Mouse (Mus musculus): ENCODE results near the gene Morf4l1. TPM values are rescaled to one million over a fixed set of nuclear protein-coding genes. Genes with fewer than 3 reads are reported as not detected.
A peak's percentile ranks its signal among the peaks of the same experiment; 100 is the strongest.
"Not testable (repeated sequence)": the region's sequence is repeated elsewhere in the genome, so short reads cannot be mapped to it uniquely, and the experiment has no call there.

Gene Morf4l1
- polyA plus RNA-seq, 1 experiment from 2014 or later = 303 TPM

GRCm38 (mm10) chr9:90060932-90061331, 53.6 kb downstream of the Morf4l1 start:
- not testable (repeated sequence) for ATAC-seq (replicated peaks; ENCODE audit: low FRiP score); H3K4me2 ChIP-seq; DNase-seq (ENCODE audit: low spot score); H3K4me3 ChIP-seq (ENCODE audit: low read depth, low read length); H3K36me3 ChIP-seq (ENCODE audit: control insufficient read depth, insufficient read depth, low read length); H3K9ac ChIP-seq (ENCODE audit: low read depth, low read length); H3K9me3 ChIP-seq (ENCODE audit: control insufficient read depth, low read length); H3K4me1 ChIP-seq (replicated peaks; ENCODE audit: control insufficient read depth, insufficient read depth, low read length); H3K27me3 ChIP-seq (replicated peaks; ENCODE audit: control insufficient read depth, insufficient read depth, low read length); H3K27ac ChIP-seq (ENCODE audit: low read depth, low read length)
- 77% methylated on average over 5 of the region's 5 CpGs for WGBS

- WGBS = 87% methylated on average over 2 of the region's 2 CpGs
- Histone ChIP-seq H3K27me3 (replicated peaks; ENCODE audit: control insufficient read depth, insufficient read depth, low read length) (no peaks in the 10 kb centered on the region), H3K27ac (ENCODE audit: low read depth, low read length) (no peak overlapping the region), H3K36me3 (ENCODE audit: control insufficient read depth, insufficient read depth, low read length) (no peaks in the 10 kb centered on the region), H3K9ac (ENCODE audit: low read depth, low read length) (no peak overlapping the region), H3K9me3 (ENCODE audit: control insufficient read depth, low read length) (no peaks in the 10 kb centered on the region), H3K4me2 (no peak overlapping the region), H3K4me1 (replicated peaks; ENCODE audit: control insufficient read depth, insufficient read depth, low read length) (no peaks in the 10 kb centered on the region), H3K4me3 (ENCODE audit: low read depth, low read length) (no peak overlapping the region)
- ATAC-seq (replicated peaks; ENCODE audit: low FRiP score) (no peak), DNase-seq (ENCODE audit: low spot score) (no peak)
Measured at GRCm38 (mm10) chr9:90060574-90060875, 54.0 kb downstream of the Morf4l1 start.

GRCm38 (mm10) chr9:90059828-90060573, 54.6 kb downstream of the Morf4l1 start:
- Histone ChIP-seq H3K4me2 (no peak overlapping the region), H3K27ac (ENCODE audit: low read depth, low read length) (no peak overlapping the region), H3K9me3 (ENCODE audit: control insufficient read depth, low read length) (no peaks in the 10 kb centered on the region), H3K9ac (ENCODE audit: low read depth, low read length) (no peak overlapping the region), H3K4me1 (replicated peaks; ENCODE audit: control insufficient read depth, insufficient read depth, low read length) (no peaks in the 10 kb centered on the region), H3K4me3 (ENCODE audit: low read depth, low read length) (no peak overlapping the region), H3K27me3 (replicated peaks; ENCODE audit: control insufficient read depth, insufficient read depth, low read length) (no peaks in the 10 kb centered on the region), H3K36me3 (ENCODE audit: control insufficient read depth, insufficient read depth, low read length) (no peaks in the 10 kb centered on the region)
- ATAC-seq (replicated peaks; ENCODE audit: low FRiP score) (no peak), DNase-seq (ENCODE audit: low spot score) (no peak)
- WGBS = 75% methylated on average over 9 of the region's 9 CpGs

- peaks cover 6% of the 10 kb centered on the region; the same call in 1 of the 2 replicates for H3K27me3 ChIP-seq (replicated peaks; ENCODE audit: control insufficient read depth, insufficient read depth, low read length)
- no peak for ATAC-seq (replicated peaks; ENCODE audit: low FRiP score)
- no peak overlapping the region for H3K9ac ChIP-seq (ENCODE audit: low read depth, low read length)
- no peaks in the 10 kb centered on the region for H3K4me1 ChIP-seq (replicated peaks; ENCODE audit: control insufficient read depth, insufficient read depth, low read length)
- no peak overlapping the region for H3K4me3 ChIP-seq (ENCODE audit: low read depth, low read length)
- WGBS = 67% methylated on average over 2 of the region's 2 CpGs
- DNase-seq (ENCODE audit: low spot score) = no peak
- H3K9me3 ChIP-seq (ENCODE audit: control insufficient read depth, low read length) = no peaks in the 10 kb centered on the region
- no peaks in the 10 kb centered on the region for H3K36me3 ChIP-seq (ENCODE audit: control insufficient read depth, insufficient read depth, low read length)
- H3K27ac ChIP-seq (ENCODE audit: low read depth, low read length) = no peak overlapping the region
- H3K4me2 ChIP-seq = no peak overlapping the region
Measured at GRCm38 (mm10) chr9:90056716-90057115, 57.9 kb downstream of the Morf4l1 start.

GRCm38 (mm10) chr9:90055911-90056310, 58.7 kb downstream of the Morf4l1 start:
- ATAC-seq (replicated peaks; ENCODE audit: low FRiP score) (no peak), DNase-seq (ENCODE audit: low spot score) (no peak)
- peaks cover 6% of the 10 kb centered on the region; the same call in 1 of the 2 replicates for H3K27me3 ChIP-seq (replicated peaks; ENCODE audit: control insufficient read depth, insufficient read depth, low read length)
- 65% methylated on average over 3 of the region's 3 CpGs for WGBS
- no peak overlapping the region for H3K9ac ChIP-seq (ENCODE audit: low read depth, low read length)
- H3K4me1 ChIP-seq (replicated peaks; ENCODE audit: control insufficient read depth, insufficient read depth, low read length) = no peaks in the 10 kb centered on the region
- no peaks in the 10 kb centered on the region for H3K9me3 ChIP-seq (ENCODE audit: control insufficient read depth, low read length)
- no peak overlapping the region for H3K27ac ChIP-seq (ENCODE audit: low read depth, low read length)
- no peak overlapping the region for H3K4me3 ChIP-seq (ENCODE audit: low read depth, low read length)
- no peaks in the 10 kb centered on the region for H3K36me3 ChIP-seq (ENCODE audit: control insufficient read depth, insufficient read depth, low read length)
- no peak overlapping the region for H3K4me2 ChIP-seq

DNA sequence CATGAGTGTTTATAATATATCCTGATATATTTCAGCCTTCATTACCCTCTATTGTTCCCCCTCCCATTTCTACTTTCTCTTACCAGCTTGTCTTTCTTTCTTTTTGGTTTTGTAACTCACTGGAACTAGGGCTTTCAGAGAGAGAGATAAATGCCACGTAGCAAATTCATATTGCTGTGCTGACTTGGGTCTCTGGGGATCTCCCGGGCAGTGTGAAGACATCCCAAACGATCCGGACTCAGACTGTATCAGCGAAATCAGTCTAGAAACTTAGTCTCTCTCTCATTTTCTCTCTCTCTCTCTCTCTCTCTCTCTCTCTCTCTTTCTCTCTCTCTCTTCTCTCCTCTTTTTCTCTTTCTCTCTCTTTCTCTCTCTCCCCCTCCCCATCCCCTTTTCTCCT, 59.2 kb downstream of the Morf4l1 start:
- H3K36me3 ChIP-seq (ENCODE audit: control insufficient read depth, insufficient read depth, low read length) = no peaks in the 10 kb centered on the region
- no peak overlapping the region for H3K4me3 ChIP-seq (ENCODE audit: low read depth, low read length)
- H3K27ac ChIP-seq (ENCODE audit: low read depth, low read length) = no peak overlapping the region
- DNase-seq (ENCODE audit: low spot score) = no peak
- ATAC-seq (replicated peaks; ENCODE audit: low FRiP score) = no peak
- H3K4me2 ChIP-seq = peak overlapping the region; percentile 75; the same call in 1 of the 2 replicates
- no peaks in the 10 kb centered on the region for H3K9me3 ChIP-seq (ENCODE audit: control insufficient read depth, low read length)
- no peaks in the 10 kb centered on the region for H3K4me1 ChIP-seq (replicated peaks; ENCODE audit: control insufficient read depth, insufficient read depth, low read length)
- no peak overlapping the region for H3K9ac ChIP-seq (ENCODE audit: low read depth, low read length)
- 57% methylated on average over 5 of the region's 5 CpGs for WGBS
- H3K27me3 ChIP-seq (replicated peaks; ENCODE audit: control insufficient read depth, insufficient read depth, low read length) = peaks cover 6% of the 10 kb centered on the region; the same call in 1 of the 2 replicates

GRCm38 (mm10) chr9:90054371-90055145, 60.0 kb downstream of the Morf4l1 start:
- DNase-seq (ENCODE audit: low spot score) (peak; percentile 57), ATAC-seq (replicated peaks; ENCODE audit: low FRiP score) (peak; percentile 79)
- H3K4me2 ChIP-seq = peak overlapping the region; percentile 75
- WGBS = 2% methylated on average over 37 of the region's 37 CpGs
- H3K36me3 ChIP-seq (ENCODE audit: control insufficient read depth, insufficient read depth, low read length) = no peaks in the 10 kb centered on the region
- peak overlapping the region; percentile 26; the same call in 1 of the 2 replicates for H3K9ac ChIP-seq (ENCODE audit: low read depth, low read length)
- H3K27me3 ChIP-seq (replicated peaks; ENCODE audit: control insufficient read depth, insufficient read depth, low read length) = peaks cover 6% of the 10 kb centered on the region; the same call in 1 of the 2 replicates
- H3K27ac ChIP-seq (ENCODE audit: low read depth, low read length) = no peak overlapping the region; the same call in 1 of the 2 replicates
- no peaks in the 10 kb centered on the region for H3K4me1 ChIP-seq (replicated peaks; ENCODE audit: control insufficient read depth, insufficient read depth, low read length)
- H3K4me3 ChIP-seq (ENCODE audit: low read depth, low read length) = peak overlapping the region; percentile 45
- H3K9me3 ChIP-seq (ENCODE audit: control insufficient read depth, low read length) = no peaks in the 10 kb centered on the region

DNA sequence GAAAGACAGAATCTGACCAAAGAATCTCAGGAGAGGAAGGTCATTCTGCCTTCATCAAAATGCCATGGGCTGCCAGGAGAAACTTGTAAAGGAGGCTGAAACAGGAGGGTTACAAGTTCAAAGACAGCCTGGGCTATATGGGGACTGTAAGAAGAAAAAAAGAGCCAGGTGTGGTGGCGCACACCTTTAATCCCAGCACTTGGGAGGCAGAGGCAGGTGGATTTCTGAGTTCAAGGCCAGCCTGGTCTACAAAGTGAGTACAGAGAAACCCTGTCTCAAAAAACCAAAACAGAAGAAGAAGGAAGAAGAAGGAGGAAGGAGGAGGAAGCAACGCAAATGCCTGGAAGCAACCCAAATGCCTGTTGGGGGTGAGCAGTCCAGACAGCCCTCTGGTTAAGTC, 60.7 kb downstream of the Morf4l1 start, which contains the start of gene Ctsh:
Ctsh (plus strand) TSS at position 301 of the 400 bp plus-strand sequence.
- Histone ChIP-seq H3K27me3 (replicated peaks; ENCODE audit: control insufficient read depth, insufficient read depth, low read length) (peaks cover 6% of the 10 kb centered on the region; the same call in 1 of the 2 replicates), H3K4me1 (replicated peaks; ENCODE audit: control insufficient read depth, insufficient read depth, low read length) (no peaks in the 10 kb centered on the region), H3K4me2 (peak within 1 kb of the TSS; percentile 75), H3K36me3 (ENCODE audit: control insufficient read depth, insufficient read depth, low read length) (no peaks in the 10 kb centered on the region), H3K4me3 (ENCODE audit: low read depth, low read length) (peak within 1 kb of the TSS; percentile 45), H3K9me3 (ENCODE audit: control insufficient read depth, low read length) (no peaks in the 10 kb centered on the region), H3K27ac (ENCODE audit: low read depth, low read length) (no peak within 1 kb of the TSS; the same call in 1 of the 2 replicates), H3K9ac (ENCODE audit: low read depth, low read length) (peak within 1 kb of the TSS; percentile 26; the same call in 1 of the 2 replicates)
- WGBS = 81% methylated on average over 2 of the region's 2 CpGs
- ATAC-seq (replicated peaks; ENCODE audit: low FRiP score) (no peak), DNase-seq (ENCODE audit: low spot score) (no peak)
